Mouse (Mus musculus): Measurements from ENCODE around the gene Kat5.

DNA sequence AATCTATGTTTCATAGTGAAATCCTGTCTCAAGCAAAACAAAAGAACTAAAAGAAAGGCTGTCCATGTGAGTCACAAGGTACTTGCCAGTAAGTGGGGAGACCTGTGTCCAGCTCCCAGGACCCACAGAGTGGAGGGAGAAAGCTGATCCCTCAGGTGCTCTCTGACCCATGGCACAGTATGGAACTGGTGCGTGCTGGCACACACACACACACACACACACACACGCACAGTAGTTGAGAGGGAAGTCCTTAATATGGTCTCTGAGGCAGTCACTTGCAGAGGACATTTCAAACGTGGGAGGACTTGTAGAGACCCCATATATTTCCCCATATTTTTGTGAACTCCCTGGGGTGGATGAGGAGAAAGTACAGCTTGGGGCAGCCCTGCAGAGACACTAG, 48.2 kb downstream of the Kat5 start:
- no peak for TF ChIP-seq CTCF (IDR thresholded peaks at IDR 0.05)
- no peak for TF ChIP-seq EP300 (IDR thresholded peaks at IDR 0.05)

All from lung, postnatal 0 days (tissue).